Mouse (Mus musculus) 3T3-L1 (cell line): Measurements from ENCODE around the gene C1qtnf4.

Source experiments
- DNase-seq: peaks from one replicate; pipeline ENCODE4 v3.0.0-alpha.2; 2015; ENCODE audit warnings: low read depth, low spot score

C1qtnf4 gene

DNA sequence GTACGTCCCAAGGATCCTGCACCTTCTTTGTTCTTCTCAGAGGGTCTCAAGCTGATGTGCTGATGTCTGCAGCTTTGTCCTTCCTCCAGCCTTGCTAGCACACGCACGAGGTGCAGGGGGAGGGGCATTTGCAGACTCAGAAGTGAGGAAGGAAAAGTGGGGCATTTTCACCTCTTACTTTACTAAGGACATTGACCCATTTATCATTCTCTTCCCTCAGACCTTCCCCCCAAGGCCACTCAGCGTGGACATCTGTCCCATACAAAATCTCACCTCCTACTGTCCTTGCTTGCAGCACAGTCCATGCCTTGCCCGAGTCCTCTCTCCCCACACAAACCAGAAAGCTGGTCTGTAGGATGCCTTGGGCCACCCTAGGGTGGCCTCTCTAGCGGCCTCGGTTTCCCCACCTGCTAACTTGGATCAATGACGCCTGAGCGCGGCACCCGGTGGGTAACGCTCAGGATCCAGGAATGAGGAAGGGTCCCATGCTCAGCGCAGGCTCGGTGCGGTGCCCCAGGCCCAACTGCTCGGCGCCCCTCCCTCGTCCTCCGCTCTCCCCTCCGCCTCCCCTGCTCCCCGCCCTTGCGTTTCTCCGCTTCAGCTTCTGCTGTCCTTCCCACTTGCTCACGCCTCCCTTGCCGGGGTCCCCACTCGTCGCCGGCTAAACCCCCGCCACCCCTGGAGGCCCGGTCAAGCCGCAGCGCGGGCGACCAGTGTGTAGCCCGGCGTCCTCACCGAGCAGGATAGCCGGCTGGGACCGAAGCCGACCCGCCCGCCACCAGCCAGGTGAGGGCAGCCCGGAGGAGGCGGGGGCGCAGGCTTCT is at the start of gene C1qtnf4:
Gene C1qtnf4 (plus strand): TSS at position 643 of the 824 bp plus-strand sequence.
- no peak for DNase-seq

DNA sequence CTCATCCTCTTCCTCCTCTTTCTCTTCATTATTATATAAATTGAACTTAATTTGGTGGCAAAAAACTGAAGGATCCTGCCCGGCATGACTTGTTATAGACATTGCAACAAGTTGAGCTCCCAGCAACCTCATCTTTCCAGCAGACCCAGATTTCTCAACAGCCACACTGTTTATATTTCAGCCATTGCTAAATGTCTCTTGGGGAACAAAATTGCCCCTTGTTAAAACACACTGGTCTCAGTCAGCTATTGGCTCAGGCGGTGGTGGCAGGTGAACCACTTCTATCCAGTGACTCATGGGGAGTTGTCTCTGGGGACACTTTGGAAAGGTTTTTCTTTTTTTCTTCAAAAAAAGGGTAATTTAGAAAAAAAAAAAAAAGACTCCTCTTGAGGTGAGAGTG is 47.0 kb upstream of the C1qtnf4 start:
- DNase-seq = no peak

- DNase-seq = no peak
Measured at GRCm38 (mm10) chr2:90843666-90844065, 42.0 kb upstream of the C1qtnf4 start.

DNA sequence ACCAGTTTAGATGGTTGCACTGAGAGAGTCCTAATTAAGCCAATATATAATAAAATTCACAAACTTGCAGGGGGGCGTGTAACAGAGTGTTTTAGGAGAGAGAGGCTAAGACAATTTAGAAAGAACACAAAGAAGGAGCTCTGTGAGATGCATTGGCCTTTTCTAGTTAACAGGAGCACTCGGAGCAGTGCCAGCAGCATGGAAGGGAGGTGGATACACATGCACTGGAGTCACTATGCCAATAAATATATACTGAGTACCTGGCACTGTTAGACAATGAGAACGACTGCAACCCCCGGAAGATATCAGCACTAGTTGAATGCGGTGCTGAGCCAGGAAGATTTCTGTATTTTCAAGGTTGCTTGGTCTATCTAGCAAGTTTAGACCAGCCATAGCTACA is 41.4 kb upstream of the C1qtnf4 start:
- no peak for DNase-seq

- DNase-seq = no peak
Measured at GRCm38 (mm10) chr2:90845234-90845633, 40.4 kb upstream of the C1qtnf4 start.

- DNase-seq = no peak
Measured at GRCm38 (mm10) chr2:90846171-90846570, 39.5 kb upstream of the C1qtnf4 start.

DNA sequence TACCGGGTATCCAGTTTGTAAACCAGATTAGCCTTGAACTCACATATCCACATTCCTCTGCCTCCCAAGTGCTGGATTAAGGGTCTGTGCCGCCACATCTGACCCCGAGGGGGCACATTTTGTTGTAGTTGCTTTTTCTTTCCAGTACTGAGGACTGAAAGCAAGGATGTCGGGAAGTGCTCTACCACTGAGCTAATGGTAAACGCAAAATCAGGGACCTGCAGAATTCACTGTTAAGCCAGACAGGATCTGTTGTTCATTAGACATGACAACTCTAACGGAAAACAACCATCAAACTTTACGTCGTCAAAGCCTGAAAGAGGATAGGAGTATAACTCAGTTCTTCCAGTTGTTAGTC is 39.1 kb upstream of the C1qtnf4 start:
- DNase-seq = no peak

DNA sequence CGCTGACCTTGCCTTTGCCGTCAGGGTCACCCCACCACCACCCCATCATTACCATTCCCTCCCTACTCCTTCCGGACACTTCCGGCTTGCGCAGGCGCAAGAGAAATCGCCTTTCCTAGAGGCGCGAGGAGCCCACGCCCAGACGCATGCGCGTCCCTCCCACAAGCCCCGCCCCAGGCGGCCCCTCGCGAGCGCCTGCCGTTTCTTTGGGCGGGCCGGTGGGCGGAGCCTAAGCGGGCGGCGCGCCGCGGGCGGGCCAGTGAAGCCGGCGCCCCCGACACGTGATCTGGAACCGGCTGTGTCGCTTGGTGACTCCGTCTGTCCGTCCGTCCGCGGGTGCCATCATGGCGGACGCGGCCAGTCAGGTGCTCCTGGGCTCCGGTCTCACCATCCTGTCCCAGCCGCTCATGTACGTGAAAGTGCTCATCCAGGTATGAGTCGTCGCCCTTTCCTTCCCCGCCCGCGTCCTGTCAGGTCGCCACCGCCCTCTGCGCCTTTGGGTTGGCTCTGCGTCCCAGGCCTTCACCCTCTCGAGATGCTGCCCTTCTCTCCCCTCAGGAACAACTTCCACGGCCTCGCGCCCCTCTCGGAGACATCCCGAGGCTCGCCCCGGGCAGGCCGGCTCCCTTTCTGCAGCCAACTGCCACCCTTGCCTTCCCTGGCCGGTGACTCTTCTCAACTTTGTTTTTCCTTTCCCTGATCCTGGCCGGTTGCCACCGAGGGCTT is 38.5 kb upstream of the C1qtnf4 start, which contains the start of gene Mtch2:
Gene Mtch2 (plus strand): TSS at position 201 of the 726 bp plus-strand sequence.
- peak; percentile 97 for DNase-seq

DNA sequence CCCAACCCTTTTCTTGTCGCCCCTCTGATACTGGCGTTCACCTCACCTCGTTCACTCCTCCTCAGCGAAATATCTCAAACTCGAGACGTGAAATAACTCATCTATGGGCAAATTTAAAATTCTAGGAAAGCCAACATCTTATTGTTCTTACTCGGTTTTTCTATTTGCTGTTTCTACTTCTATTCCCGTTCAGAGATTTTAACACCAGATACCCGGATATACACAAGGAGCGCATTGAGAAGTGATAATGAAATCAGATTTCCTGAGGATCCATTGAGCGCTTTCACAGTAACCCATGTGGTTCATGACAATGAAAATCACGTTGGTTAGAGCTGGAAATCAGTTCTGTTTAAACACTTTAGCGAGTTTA is 38.0 kb upstream of the C1qtnf4 start:
- no peak for DNase-seq

GRCm38 (mm10) chr2:90848331-90848730 is 37.3 kb upstream of the C1qtnf4 start:
- peak; percentile 58 for DNase-seq

- no peak for DNase-seq
Measured at GRCm38 (mm10) chr2:90850401-90850800, 35.3 kb upstream of the C1qtnf4 start.

GRCm38 (mm10) chr2:90861486-90861885 is 24.2 kb upstream of the C1qtnf4 start:
- DNase-seq = no peak

GRCm38 (mm10) chr2:90864184-90864583 is 21.5 kb upstream of the C1qtnf4 start:
- no peak for DNase-seq

GRCm38 (mm10) chr2:90866524-90866923 is 19.1 kb upstream of the C1qtnf4 start:
- peak; percentile 90 for DNase-seq

- no peak for DNase-seq
Measured at GRCm38 (mm10) chr2:90870136-90870601, 15.5 kb upstream of the C1qtnf4 start.

- no peak for DNase-seq
Measured at GRCm38 (mm10) chr2:90871180-90871961, 14.3 kb upstream of the C1qtnf4 start.

GRCm38 (mm10) chr2:90874025-90874424 is 11.6 kb upstream of the C1qtnf4 start:
- no peak for DNase-seq

GRCm38 (mm10) chr2:90875239-90875638 is 10.4 kb upstream of the C1qtnf4 start:
- no peak for DNase-seq

DNA sequence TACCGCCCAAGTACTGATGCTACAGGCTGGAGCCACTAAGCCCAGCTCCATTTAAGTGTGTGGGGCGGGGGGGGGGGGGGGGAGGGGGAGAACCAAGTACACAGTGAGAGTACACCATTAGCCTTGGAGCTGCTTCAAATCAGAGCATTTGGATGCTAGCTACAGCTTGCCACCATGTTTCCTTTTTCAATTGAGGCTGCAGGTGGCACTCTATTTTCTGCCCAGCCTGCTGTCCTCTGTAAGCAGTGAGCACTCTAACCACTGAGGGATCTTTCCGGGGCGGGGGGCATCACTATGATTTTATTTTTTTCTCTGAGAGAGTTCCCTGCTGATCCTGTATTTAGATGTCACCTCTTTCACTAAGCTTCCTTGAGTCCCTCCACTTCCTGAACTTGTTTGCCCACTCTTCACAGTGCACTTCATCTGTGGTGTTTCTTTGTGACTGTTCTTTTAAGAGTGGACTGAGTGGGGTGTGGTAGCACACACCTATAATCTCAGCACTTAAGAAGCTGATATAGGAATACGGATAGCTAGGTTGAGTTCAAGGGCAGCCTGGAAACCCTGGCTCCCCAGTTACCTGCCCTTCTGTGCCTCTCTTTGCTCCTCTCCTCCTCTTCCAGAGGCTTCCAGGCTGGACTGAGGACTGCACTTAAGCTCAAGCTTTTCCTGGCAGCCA is 7.9 kb upstream of the C1qtnf4 start:
- no peak for DNase-seq

GRCm38 (mm10) chr2:90879419-90879818 is 6.2 kb upstream of the C1qtnf4 start:
- no peak for DNase-seq

- no peak for DNase-seq
Measured at GRCm38 (mm10) chr2:90880144-90880785, 5.4 kb upstream of the C1qtnf4 start.
